Mouse (Mus musculus) gastrocnemius, adult 18-20 months (tissue): ENCODE data around the gene Fam126a. TPM values are rescaled to one million over a fixed set of nuclear protein-coding genes. Genes with fewer than 3 reads are reported as not detected.
"Not testable (repeated sequence)": the region's sequence is repeated elsewhere in the genome, so short reads cannot be mapped to it uniquely, and the experiment has no call there.

Source experiments
- DNase-seq: peaks from one replicate; pipeline ENCODE4 v3.0.0; 2021; ENCODE audit warnings: low spot score
- total RNA-seq, 2 experiments: library from RNA; stranded (reverse); gene quantifications; 2 replicates each; pipeline ENCODE4 v1.2.3; 2021

Fam126a gene
- total RNA-seq, 2 experiments from 2014 or later = 5.2 to 6.1 TPM

DNA sequence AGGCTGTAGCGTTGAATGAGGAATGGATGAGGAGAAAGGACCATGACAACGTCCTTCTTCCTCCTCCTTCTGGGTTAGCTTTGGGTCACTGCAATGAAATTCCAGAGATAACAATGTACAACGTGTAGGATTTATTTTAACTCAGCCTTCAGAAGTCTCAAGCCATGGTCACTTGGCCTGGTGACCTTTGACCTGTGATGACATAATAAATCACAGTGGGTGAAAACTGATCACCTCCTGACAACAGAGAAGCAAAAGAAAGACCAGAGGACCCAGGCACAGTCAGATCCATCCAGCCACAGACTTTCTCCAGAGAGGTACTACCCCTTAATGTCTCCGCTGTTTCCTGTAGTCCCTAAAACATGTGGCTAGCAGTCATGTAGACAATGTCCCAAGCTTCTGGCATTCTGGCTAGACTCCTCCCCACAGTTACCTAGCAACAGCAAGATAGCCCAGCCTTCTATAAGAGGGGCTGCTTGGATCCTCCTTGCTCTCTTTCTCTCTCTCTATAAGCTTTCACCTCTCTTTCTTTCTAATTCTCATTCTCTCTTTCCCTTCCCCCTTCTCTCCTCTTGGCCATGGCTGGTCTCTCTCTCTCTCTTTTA lies 121.9 kb downstream of the Fam126a start:
- DNase-seq = no peak

GRCm38 (mm10) chr5:23902221-23902620 lies 128.3 kb downstream of the Fam126a start:
- DNase-seq = no peak

DNA sequence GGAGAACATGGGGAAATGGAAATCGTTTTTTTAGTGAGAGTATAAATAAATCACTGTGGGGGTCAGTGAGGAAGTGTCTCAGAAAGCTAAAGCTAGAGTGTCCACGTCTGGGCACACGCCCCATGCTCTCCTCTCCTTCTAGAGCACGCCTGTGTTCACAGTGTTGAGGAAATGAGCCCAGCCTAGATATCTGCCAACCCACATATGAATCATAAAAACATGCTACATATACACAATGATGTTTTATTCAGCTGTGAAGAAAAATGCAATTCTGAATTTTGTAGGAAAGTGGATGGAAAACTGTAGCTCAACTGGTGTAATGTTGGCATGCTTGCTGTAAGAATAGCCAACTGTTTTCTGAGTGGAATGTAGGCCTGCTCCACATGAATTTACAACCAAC lies 130.3 kb downstream of the Fam126a start:
- no peak for DNase-seq

DNA sequence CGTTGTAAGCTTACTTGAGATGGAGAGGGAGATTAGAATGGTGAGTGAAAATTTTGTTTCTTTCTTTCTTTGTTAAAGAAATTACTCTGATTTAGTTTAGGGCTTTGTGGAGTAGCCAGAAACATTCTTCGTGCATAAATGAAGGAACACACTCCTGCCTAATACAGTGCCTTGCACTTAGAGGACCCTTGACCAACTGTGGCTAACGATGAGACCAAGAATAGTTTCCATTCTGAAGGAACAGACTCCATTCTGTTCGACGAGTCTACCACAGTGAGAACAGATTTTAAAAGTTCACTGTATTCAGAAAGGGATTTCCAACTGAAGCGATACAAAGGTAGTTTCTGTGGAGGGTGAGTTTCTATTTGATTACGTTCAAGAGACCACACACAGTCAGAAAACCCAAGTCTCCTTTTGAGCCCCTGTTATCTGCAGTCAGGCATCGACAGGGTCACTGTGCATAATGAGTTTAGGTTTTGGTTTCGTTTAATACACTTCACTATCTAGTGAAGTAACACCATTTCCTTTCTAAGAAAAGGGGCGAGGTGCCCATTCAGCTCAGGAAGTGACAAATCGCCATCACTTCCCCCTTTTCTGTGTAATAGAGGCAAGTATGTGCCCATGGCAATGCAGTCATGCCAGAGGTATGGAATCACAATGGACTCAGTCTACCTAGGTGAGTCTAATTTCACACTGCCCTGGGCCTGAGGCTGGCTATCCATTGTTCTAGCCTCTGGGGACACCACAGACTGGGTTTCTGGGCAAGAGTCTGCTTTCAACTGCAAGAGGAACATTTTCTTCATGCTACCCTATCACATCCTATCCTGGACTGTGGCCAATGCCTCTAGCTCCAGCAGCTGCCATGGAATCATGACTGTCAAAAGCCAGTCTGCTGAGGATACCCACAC lies 136.4 kb downstream of the Fam126a start:
- peak; percentile 15 for DNase-seq

DNA sequence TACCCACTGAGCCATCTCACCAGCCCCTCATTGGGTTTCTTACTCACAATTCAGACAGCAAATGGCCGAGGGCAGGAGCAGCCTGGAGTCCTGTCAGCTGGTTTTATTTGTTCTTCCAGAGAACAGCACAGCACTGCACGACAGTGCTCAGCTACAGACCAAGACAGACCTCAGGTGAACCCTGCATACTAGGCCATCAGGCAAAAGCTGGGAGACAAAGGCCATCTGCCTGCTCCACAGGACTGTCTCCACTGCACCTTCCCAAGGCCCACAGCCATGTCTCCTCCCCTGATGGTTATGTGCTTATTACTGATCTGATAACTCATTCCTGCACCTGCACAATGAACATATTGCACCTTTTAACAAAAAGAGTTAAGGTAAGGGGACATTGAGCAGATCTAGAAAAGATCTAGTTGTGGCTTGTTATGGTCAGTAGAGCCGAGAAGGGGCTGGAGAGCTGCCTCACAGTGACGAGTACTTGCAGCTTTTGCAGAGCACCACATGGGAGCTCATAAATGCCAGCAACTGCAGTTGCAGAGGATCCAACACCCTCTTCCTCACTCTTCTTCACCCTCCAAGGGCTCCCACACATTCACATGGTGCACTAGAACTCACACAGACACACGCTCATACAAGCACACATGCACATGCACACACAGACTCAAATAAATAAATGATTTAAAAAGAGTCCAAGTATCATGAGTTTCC lies 137.2 kb downstream of the Fam126a start:
- DNase-seq = no peak

DNA sequence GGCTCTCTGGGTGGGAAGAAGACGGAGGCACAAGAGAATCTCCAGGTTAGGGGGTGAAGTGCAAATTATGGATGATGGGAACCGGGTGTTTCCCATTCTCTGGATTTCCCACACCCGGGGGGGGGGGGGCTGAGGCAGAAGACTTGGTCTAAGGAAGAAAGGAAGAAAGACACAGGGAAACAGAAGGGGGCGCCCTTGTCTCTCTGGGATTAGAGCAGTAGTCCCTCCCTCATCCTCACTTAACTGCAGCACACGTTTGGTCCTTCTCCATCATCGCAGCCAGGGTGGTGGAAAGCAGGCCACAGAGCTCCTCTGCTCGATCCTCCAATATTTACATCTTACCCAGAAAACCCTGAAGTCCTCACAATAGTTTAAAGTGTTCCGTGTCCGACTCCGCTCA lies 139.8 kb downstream of the Fam126a start:
- DNase-seq = peak; percentile 69

DNA sequence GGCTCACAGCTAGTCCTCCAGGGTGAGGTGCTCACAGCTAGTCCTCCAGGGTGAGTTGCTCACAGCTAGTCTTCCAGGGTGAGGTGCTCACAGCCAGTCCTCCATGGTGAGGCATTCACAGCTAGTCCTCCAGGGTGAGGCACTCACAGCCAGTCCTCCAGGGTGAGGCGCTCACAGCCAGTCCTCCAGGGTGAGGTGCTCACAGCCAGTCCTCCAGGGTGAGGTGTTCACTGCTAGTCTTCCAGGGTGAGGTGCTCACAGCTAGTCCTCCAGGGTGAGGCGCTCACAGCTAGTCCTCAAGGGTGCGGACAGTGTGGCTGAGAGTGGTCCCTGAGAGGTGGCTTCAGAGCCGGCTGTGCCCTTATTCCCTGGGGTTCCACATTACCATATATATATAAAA lies 141.0 kb downstream of the Fam126a start:
- DNase-seq = no peak

GRCm38 (mm10) chr5:23887111-23887510 lies 143.4 kb downstream of the Fam126a start:
- no peak for DNase-seq

GRCm38 (mm10) chr5:23874457-23874856 lies 156.0 kb downstream of the Fam126a start:
- DNase-seq = no peak

DNA sequence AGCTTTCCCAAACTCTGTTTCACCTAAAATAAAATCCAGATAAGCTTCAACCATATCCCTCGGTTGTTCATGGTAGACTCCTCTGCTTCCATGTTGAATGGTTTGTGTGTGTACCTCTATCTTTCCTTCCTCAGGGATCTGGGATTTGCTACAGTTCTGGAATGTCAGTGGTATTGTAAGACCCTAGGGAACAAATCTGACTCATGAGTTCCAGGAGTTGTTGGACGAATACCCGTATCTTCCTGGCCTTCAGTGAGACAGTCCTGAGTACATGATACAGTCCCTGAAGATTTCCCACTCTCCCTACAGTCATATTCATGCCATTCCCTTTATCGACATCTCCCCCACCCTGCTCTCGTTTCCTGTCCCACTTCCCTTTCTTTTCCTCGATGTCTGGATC lies 157.9 kb downstream of the Fam126a start:
- DNase-seq = no peak

- not testable (repeated sequence) for DNase-seq
Observed at GRCm38 (mm10) chr5:23871323-23871722, 159.2 kb downstream of the Fam126a start.

- DNase-seq = no peak
Observed at GRCm38 (mm10) chr5:23865941-23866340, 164.5 kb downstream of the Fam126a start.

Other genes with a start within 250 kb of the Fam126a start
- gene Pus7, start 247.0 kb downstream of the Fam126a start, total RNA-seq = 10 to 100 TPM; 11.3 to 12.5 TPM
- 1 to 10 TPM; 6.9 to 8.9 TPM for gene Rint1, start 243.0 kb downstream of the Fam126a start, total RNA-seq
- gene Tomm7, start 186.5 kb downstream of the Fam126a start, total RNA-seq = 10 to 100 TPM; 60.4 to 70.0 TPM
- gene Klhl7, start 69.9 kb upstream of the Fam126a start, total RNA-seq = 10 to 100 TPM; 35.8 to 37.1 TPM
- gene Nupl2, start 134.3 kb upstream of the Fam126a start, total RNA-seq = 1 to 10 TPM; 5.3 to 6.4 TPM